Mouse (Mus musculus) frontal cortex, adult 2 months (tissue): Measurements from ENCODE around the gene Sap30l. TPM values are rescaled to one million over a fixed set of nuclear protein-coding genes. Genes with fewer than 3 reads are reported as not detected.

ENCODE experiments used
- DNase-seq, 2 experiments: peaks; one replicate each; pipeline ENCODE4 v3.0.0; 2022; ENCODE audit warnings: low spot score in 1 of 2; ENCODE audit errors: extremely low spot score in 1 of 2
- polyA plus RNA-seq: library from polyadenylated mRNA; depleted of rRNA; stranded (reverse); fragments of >200 nt; gene quantifications from 2 replicates; pipeline ENCODE4 v1.2.3, GENCODE M21; 2012; rRNA removed

Sap30l gene
- polyA plus RNA-seq, 1 experiment = 31.0 TPM

DNA sequence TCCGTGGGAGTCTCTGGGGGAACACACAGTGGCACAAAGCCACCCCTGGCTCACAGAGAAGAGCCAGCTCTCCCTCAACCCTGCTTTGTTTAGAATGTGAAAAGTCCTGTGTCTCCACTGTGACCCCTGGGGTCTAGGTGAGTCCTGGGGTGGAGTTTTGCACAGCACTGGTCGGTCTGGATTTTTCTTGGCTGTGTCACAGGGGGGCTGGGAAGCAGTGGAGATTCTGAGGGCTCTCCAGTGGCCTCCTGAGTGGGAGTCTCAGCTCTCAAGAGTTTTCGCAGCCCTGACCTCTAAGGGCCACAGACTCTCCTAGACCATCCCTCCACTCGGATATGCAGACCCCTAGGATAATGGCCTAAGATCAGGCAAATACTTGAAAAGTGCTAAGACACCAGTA, 56.3 kb downstream of the Sap30l start:
- no peak for DNase-seq

Other genes with a start within 250 kb of the Sap30l start
- 8.6 and 9.7 TPM in 2 replicates for gene Galnt10, start 156.2 kb upstream of the Sap30l start, polyA plus RNA-seq
- gene Hand1, start 31.2 kb downstream of the Sap30l start, polyA plus RNA-seq = 0.28 and 1.6 TPM in 2 replicates
- gene Larp1, start 207.4 kb downstream of the Sap30l start, polyA plus RNA-seq = 45.6 and 47.8 TPM in 2 replicates